Mouse (Mus musculus) hindbrain, embryonic 11.5 days (tissue): ENCODE data around the gene Ten1. TPM values are rescaled to one million over a fixed set of nuclear protein-coding genes. Genes with fewer than 3 reads are reported as not detected.

Source experiments
- ATAC-seq: fragments of 200-750 bp; cut with Nextera tagmentation; 2 replicates; pipeline ENCODE4 v1.8.0; 2017; ENCODE audit warnings: mild to moderate bottlenecking, moderate TSS enrichment, moderate library complexity; ENCODE audit not compliant: low FRiP score
- DNase-seq: peaks from one replicate; pipeline ENCODE4 v3.0.0-alpha.2; 2015; ENCODE audit warnings: low spot score
- H3K27ac ChIP-seq: fragments of 300-500 bp; sonication (generic); 2 replicates; pipeline ENCODE4 v1.5.1; 2014; ENCODE audit warnings: mild to moderate bottlenecking, low read depth, low read length
- H3K27me3 ChIP-seq: fragments of 300-500 bp; sonication (generic); 2 replicates; pipeline ENCODE4 v1.6.1; 2014; ENCODE audit warnings: mild to moderate bottlenecking, low read length, moderate library complexity, mixed read lengths; ENCODE audit not compliant: control insufficient read depth, insufficient read depth
- H3K36me3 ChIP-seq: fragments of 300-500 bp; sonication (generic); 2 replicates; pipeline ENCODE4 v1.6.1; 2014; ENCODE audit warnings: mild to moderate bottlenecking, low read length, moderate library complexity, mixed read lengths; ENCODE audit not compliant: control insufficient read depth, insufficient read depth
- H3K4me1 ChIP-seq: fragments of 300-500 bp; sonication (generic); replicated peaks from 2 replicates; pipeline ENCODE4 v1.6.1; 2014; ENCODE audit warnings: low read length, mixed read lengths; ENCODE audit not compliant: control insufficient read depth, insufficient read depth
- H3K4me2 ChIP-seq: fragments of 300-500 bp; sonication (generic); replicated peaks from 2 replicates; pipeline ENCODE4 v1.6.1; 2014; ENCODE audit warnings: mild to moderate bottlenecking, low read depth, low read length
- H3K4me3 ChIP-seq: fragments of 300-500 bp; sonication (generic); 2 replicates; pipeline ENCODE4 v1.5.1; 2014; ENCODE audit warnings: low read depth, low read length
- H3K9ac ChIP-seq: fragments of 300-500 bp; sonication (generic); 2 replicates; pipeline ENCODE4 v1.6.1; 2014; ENCODE audit warnings: low read depth, low read length
- H3K9me3 ChIP-seq: fragments of 300-500 bp; sonication (generic); 2 replicates; pipeline ENCODE4 v1.6.1; 2016; ENCODE audit warnings: low read length; ENCODE audit not compliant: control insufficient read depth
- WGBS: fragments of 180-500 bp; shearing (Covaris S2); extraction: QIAGEN DNeasy Blood & Tissue Kit; methylation state at CpG from one replicate; pipeline ENCODE4 v1.1.7; 2014; 5-methylcytosine and 5-hydroxymethylcytosine counted together
- polyA plus RNA-seq: library from polyadenylated mRNA; unstranded; fragments of >200 nt; fragmentation: Nextera tagmentation; extraction: Ambion mirVana; gene quantifications from 2 replicates; pipeline ENCODE4 v1.2.1, GENCODE M21; 2014

Ten1 gene
- polyA plus RNA-seq, 1 experiment from 2014 or later: 60.7 TPM

DNA sequence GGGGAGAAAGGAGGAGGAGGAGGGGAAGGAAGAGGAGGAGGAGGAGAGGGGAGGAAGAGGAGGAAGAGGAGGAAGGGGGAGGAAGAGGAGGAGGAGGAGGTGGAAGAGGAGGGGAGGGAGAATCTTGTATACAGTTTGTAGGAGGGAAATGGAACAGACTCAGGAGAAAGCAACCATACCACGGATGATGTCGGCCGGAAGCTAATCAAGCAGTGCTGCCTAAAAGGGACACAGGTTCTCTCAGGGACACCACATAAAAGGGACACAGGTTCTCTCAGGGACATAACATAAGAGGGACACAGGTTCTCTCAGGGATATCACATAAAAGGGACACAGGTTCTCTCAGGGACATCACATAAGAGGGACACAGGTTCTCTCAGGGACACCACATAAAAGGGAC lies 29.4 kb upstream of the Ten1 start:
- no peaks in the 10 kb centered on the region for H3K27me3 ChIP-seq
- ATAC-seq (no peak), DNase-seq (no peak)
- H3K9me3 ChIP-seq: no peaks in the 10 kb centered on the region
- H3K36me3 ChIP-seq: no peaks in the 10 kb centered on the region
- H3K4me3 ChIP-seq: no peak overlapping the region
- H3K4me1 ChIP-seq: peaks cover 3% of the 10 kb centered on the region; the same call in 1 of the 2 replicates
- WGBS: 87% methylated on average over 3 of the region's 3 CpGs
- H3K9ac ChIP-seq: no peak overlapping the region
- H3K4me2 ChIP-seq: no peak overlapping the region
- H3K27ac ChIP-seq: no peak overlapping the region

DNA sequence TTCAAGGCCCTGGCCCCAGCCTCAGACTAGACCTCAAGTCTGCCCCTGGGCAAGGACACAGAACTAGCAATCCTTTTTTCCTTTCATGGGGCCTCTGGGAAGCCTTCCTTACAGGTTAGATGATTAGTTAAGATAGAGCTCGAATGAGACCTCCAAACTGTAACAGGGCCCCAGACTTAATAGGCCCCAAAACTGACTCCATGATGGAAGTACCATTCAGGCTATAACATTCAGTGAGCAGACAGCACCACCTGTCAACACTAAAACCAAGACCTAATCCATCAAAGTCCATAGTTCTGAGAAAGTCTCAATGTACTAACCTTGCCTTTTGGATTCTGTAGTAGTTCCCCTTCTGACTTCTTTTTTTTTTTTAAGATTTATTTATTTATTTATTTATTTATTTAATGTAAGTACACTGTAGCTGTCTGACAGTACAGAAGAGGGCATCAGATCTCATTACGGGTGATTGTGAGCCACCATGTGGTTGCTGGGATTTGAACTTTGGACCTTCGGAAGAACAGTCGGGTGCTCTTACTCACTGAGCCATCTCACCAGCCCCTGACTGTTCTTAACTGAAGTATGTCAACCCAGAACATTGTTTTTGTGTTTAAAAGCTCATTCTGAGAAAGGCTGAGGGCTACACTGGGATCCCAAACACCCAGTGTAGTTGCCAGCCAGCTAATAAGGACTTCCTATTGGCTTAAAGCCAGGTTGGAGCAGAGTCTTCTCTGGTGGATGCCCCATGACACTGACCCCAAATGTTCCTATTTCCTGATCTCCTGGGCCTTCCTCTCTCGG lies 28.5 kb upstream of the Ten1 start:
- peaks cover 3% of the 10 kb centered on the region; the same call in 1 of the 2 replicates for H3K4me1 ChIP-seq
- H3K9me3 ChIP-seq: no peaks in the 10 kb centered on the region
- H3K27ac ChIP-seq: no peak overlapping the region
- no peaks in the 10 kb centered on the region for H3K27me3 ChIP-seq
- no peak overlapping the region for H3K4me2 ChIP-seq
- DNase-seq: no peak
- H3K4me3 ChIP-seq: no peak overlapping the region
- ATAC-seq: no peak
- H3K36me3 ChIP-seq: 0 out of 2 replicates have a peak, but pooled peaks cover 5% of the 10 kb centered on the region
- WGBS: 86% methylated on average over 5 of the region's 5 CpGs
- H3K9ac ChIP-seq: no peak overlapping the region

DNA sequence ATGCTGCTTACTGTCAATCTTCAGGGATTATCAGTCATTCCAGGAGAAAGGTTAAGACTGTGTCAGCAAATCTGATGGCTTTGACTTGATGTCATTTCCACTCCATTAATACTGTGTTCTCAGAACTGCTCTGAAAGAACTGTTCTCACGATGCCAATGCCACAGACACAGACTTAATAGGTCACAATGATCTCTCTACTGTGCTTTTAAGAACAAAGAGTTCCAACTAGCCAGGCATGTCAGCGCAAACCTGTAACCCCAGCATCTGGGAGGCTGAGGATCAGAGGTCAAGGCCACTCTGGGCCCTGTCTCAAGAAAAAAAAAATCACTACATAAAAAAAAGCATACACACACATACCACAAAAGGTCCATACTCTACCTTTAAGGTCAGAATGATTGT lies 26.7 kb upstream of the Ten1 start:
- 88% methylated on average over 2 of the region's 2 CpGs for WGBS
- no peak overlapping the region for H3K4me3 ChIP-seq
- no peaks in the 10 kb centered on the region for H3K9me3 ChIP-seq
- no peak overlapping the region for H3K9ac ChIP-seq
- H3K4me1 ChIP-seq: no peaks in the 10 kb centered on the region
- H3K27me3 ChIP-seq: no peaks in the 10 kb centered on the region
- no peak for ATAC-seq
- no peak overlapping the region for H3K27ac ChIP-seq
- DNase-seq: no peak
- 0 out of 2 replicates have a peak, but pooled peaks cover 5% of the 10 kb centered on the region for H3K36me3 ChIP-seq
- no peak overlapping the region for H3K4me2 ChIP-seq

DNA sequence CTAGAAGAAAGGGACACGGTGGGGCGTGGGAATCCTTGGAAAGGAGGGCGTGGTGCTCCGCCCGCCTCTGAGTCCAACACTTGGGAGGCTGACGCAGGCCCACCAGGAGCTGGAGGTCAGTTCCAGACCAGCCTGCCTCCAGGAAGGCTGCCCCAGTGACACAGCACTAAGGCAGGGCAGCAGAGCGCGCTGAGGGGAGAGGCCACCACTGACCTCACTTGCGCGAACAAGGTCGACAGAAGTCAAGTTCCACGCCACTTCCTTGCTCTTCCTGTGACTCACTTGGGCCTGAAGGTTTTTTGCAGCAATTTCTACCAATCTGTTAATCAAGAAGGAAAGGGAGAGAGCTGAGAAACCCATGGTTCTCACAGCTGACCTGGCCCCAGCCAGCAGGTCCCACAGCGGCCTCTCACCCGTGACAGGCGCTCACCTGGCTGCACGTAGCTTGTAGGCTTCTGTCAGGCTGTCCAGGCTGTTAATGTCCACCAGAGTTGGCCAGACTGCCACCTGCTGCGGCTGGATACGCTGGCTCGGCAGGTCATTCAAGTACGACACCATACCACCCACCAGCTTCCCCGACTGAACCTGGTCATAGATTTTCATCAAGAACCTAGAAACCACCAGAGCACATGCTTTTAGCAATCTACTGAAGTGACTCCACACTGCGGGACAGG lies 23.7 kb upstream of the Ten1 start:
- Histone ChIP-seq H3K9me3 (no peaks in the 10 kb centered on the region), H3K27me3 (no peaks in the 10 kb centered on the region), H3K4me2 (no peak overlapping the region), H3K4me1 (no peaks in the 10 kb centered on the region), H3K9ac (no peak overlapping the region), H3K36me3 (peaks cover 9% of the 10 kb centered on the region; the same call in 1 of the 2 replicates), H3K4me3 (no peak overlapping the region), H3K27ac (no peak overlapping the region)
- ATAC-seq (no peak), DNase-seq (no peak)
- 93% methylated on average over 22 of the region's 22 CpGs for WGBS

DNA sequence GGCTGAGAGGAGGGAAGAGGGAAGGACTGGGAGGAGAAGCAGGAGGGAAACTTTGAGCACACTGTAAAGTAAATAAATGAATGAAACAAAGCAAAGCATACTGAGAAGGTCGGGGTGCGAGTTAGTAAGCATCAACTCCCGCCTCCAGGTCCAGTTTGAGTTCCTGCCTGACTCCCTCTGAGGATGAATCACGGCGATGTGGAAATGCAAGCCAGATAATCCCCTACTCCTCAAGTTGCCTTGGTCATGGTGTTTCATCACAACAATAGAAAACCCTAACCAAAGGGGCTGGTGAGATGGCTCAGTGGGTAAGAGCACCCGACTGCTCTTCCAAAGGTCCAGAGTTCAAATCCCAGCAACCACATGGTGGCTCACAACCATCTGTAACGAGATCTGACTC lies 22.6 kb upstream of the Ten1 start:
- no peak overlapping the region for H3K27ac ChIP-seq
- H3K36me3 ChIP-seq: peaks cover 9% of the 10 kb centered on the region; the same call in 1 of the 2 replicates
- no peak overlapping the region for H3K9ac ChIP-seq
- WGBS: 92% methylated on average over 7 of the region's 7 CpGs
- H3K4me3 ChIP-seq: no peak overlapping the region
- DNase-seq (no peak), ATAC-seq (no peak)
- H3K27me3 ChIP-seq: no peaks in the 10 kb centered on the region
- no peaks in the 10 kb centered on the region for H3K4me1 ChIP-seq
- no peak overlapping the region for H3K4me2 ChIP-seq
- H3K9me3 ChIP-seq: no peaks in the 10 kb centered on the region

DNA sequence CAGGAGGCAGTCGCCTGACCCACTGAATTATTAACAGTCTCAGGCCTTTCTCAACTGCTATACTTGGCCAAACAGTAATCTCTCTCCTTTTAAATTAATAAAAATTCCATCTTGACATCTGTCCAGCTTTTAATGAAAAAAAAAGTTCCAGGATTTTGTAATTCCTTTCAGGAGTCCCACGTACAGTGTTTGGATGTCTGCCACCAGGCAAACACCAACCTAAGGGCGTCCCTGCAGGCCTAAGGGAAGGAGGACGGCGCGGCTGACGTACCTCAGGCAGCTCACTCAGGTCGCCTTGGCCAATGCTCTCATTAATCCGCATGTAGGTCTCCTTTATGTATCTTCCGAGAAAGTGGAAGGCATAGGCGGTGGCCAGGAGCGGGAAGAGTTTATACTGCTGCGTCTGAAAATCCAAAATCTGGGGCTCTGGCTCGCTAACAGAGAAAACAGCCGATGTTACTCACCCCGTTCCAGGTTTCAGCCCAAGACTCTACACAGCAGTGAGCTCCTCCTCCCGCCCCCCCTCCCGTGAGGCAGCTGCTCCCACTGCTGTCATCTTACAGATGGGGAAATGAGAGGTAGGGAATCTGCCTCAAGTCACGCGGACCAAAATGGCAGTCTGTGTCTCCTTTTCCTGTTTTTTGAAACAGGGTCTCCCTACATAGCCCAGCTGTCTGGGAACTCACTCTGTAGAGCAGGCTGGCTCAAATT lies 20.1 kb upstream of the Ten1 start:
- WGBS: 92% methylated on average over 20 of the region's 20 CpGs

DNA sequence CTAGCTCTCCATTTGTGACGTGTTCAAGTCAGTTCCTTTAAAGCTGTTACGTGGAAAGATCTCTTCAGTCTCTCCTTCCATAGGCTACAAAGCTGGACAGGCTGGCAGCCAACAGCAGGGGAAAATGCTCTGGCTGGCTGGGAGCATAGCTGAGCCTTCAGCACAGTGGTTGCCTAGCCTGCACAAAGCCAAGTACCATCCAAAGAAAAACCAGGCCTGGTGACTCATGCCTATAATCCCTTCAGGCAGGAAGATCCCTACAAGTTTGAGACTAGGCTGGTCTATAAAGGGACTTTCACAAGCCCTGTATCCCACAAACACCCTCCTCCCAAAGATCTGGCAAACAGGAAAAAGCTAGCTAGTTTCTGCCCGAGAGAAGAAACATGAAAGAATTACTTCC lies 12.8 kb upstream of the Ten1 start:
- 89% methylated on average over 3 of the region's 3 CpGs for WGBS
- DNase-seq: no peak
- 0 out of 2 replicates have a peak, but pooled peaks cover 3% of the 10 kb centered on the region for H3K36me3 ChIP-seq

More for the DNA sequence above, 20.1 kb upstream of the Ten1 start:
- Histone ChIP-seq H3K27me3 (no peaks in the 10 kb centered on the region), H3K4me2 (no peak overlapping the region), H3K9ac (no peak overlapping the region), H3K4me1 (no peaks in the 10 kb centered on the region), H3K27ac (no peak overlapping the region), H3K36me3 (peaks cover 9% of the 10 kb centered on the region; the same call in 1 of the 2 replicates), H3K9me3 (no peaks in the 10 kb centered on the region), H3K4me3 (no peak overlapping the region)
- DNase-seq: no peak
- no peak for ATAC-seq

DNA sequence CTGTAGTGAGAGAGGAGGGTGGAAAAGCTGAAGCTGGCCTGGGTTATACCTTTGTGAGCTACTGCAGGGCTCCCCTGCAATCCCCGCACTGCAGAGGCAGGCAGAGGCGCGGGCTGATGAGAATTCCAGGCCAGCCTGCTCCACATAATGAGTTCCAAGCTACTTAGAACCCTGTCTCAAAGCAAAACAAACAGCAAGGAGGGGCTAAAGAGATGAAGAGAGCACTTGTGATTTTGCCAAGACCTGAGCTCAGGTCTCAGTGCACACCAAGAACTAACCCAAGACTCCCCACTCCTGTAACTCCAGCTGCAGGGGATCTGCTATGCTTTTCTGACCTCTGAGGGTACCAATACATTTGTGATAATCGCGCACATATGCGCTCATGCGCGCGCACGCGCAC lies 12.3 kb upstream of the Ten1 start:
- Histone ChIP-seq H3K9ac (no peak overlapping the region), H3K36me3 (0 out of 2 replicates have a peak, but pooled peaks cover 3% of the 10 kb centered on the region), H3K4me3 (no peak overlapping the region), H3K27me3 (no peaks in the 10 kb centered on the region), H3K27ac (no peak overlapping the region), H3K9me3 (no peaks in the 10 kb centered on the region), H3K4me1 (no peaks in the 10 kb centered on the region; the same call in 1 of the 2 replicates), H3K4me2 (no peak overlapping the region)
- ATAC-seq (no peak), DNase-seq (no peak)
- 89% methylated on average over 11 of the region's 11 CpGs for WGBS

More for the DNA sequence above, 12.8 kb upstream of the Ten1 start:
- no peak overlapping the region for H3K27ac ChIP-seq
- H3K4me3 ChIP-seq: no peak overlapping the region
- H3K27me3 ChIP-seq: no peaks in the 10 kb centered on the region
- H3K4me2 ChIP-seq: no peak overlapping the region
- no peaks in the 10 kb centered on the region; the same call in 1 of the 2 replicates for H3K4me1 ChIP-seq
- no peak for ATAC-seq
- H3K9ac ChIP-seq: no peak overlapping the region
- no peaks in the 10 kb centered on the region for H3K9me3 ChIP-seq
